Mouse (Mus musculus) spleen, adult 2 months (tissue): ENCODE measurements around the gene Klhdc8a. TPM values are rescaled to one million over a fixed set of nuclear protein-coding genes. Genes with fewer than 3 reads are reported as not detected.

ENCODE experiments used
- DNase-seq, 2 experiments: peaks; one replicate each; pipeline versions ENCODE4 v3.0.0 to v3.0.0-alpha.2; 2012 to 2021; ENCODE audit warnings: low spot score in 2 of 2, low read depth in 1 of 2
- H3K27ac ChIP-seq: fragments of 200-500 bp; 2 replicates; pipeline ENCODE4 v1.5.1; 2012; ENCODE audit warnings: low read length, inconsistent platforms; ENCODE audit not compliant: insufficient read depth
- H3K27me3 ChIP-seq: fragments of 200-500 bp; 2 replicates; pipeline ENCODE4 v1.6.1; 2012; ENCODE audit warnings: mild to moderate bottlenecking, moderate library complexity, low read length, inconsistent platforms; ENCODE audit not compliant: control insufficient read depth, insufficient read depth
- H3K36me3 ChIP-seq: fragments of 200-500 bp; 2 replicates; pipeline ENCODE4 v1.6.1; 2012; ENCODE audit warnings: mild to moderate bottlenecking, low read length, inconsistent platforms; ENCODE audit not compliant: control insufficient read depth, insufficient read depth
- H3K4me1 ChIP-seq: fragments of 200-500 bp; 2 replicates; pipeline ENCODE4 v1.6.1; 2011; ENCODE audit warnings: inconsistent platforms; ENCODE audit not compliant: control insufficient read depth, insufficient read depth, insufficient read length
- H3K4me3 ChIP-seq: fragments of 200-500 bp; 2 replicates; pipeline ENCODE4 v1.5.1; 2011; ENCODE audit warnings: mild to moderate bottlenecking, inconsistent platforms; ENCODE audit not compliant: insufficient read depth, insufficient read length; ENCODE audit errors: extremely low read depth
- CTCF ChIP-seq: fragments of 200-500 bp; IDR thresholded peaks from 2 replicates; pipeline ENCODE4 v1.5.1; 2011; ENCODE audit warnings: mild to moderate bottlenecking, inconsistent platforms; ENCODE audit not compliant: insufficient read depth, insufficient read length, insufficient replicate concordance; ENCODE audit errors: extremely low read depth
- POLR2A ChIP-seq: fragments of 200-500 bp; IDR thresholded peaks from 2 replicates; pipeline ENCODE4 v1.6.1; 2011; ENCODE audit warnings: low read depth, low read length, inconsistent platforms
- WGBS: fragments of 180-500 bp; shearing (Covaris S2); methylation state at CpG from one replicate; pipeline ENCODE4 v1.1.7; 2018; 5-methylcytosine and 5-hydroxymethylcytosine counted together
- polyA plus RNA-seq: library from polyadenylated mRNA; depleted of rRNA; stranded (reverse); fragments of >200 nt; gene quantifications from 2 replicates; pipeline ENCODE4 v1.2.3, GENCODE M21; 2012; rRNA removed

The Klhdc8a gene
- 0.59 and 0.68 TPM in 2 replicates for polyA plus RNA-seq

DNA sequence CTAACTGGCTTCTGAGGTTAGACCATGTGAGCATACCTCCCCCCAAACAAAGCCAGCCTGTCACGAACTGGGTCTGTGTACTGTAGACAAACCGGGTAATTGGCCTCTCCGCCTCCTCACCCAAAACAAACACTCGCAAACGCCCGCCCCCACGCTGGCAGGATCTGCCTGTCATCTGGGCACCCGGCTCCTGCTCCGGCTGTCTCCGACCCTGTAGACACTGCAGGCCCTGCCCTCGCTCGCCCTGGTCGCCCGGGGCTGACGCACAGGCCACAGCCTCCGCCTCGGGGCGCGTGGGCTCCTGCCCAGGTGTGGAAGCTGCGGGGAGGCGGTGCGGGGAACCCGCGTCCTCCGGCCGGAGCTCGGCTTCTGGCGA is at the start of gene Klhdc8a:
Gene Klhdc8a, plus strand, starts transcription at position 202 of the 376 bp plus-strand sequence.
- Histone ChIP-seq H3K4me3 (peak within 1 kb of the TSS; percentile 34), H3K4me1 (peaks cover 6% of the 10 kb centered on the region; the same call in 1 of the 2 replicates), H3K36me3 (no peaks in the 10 kb centered on the region), H3K27ac (no peak within 1 kb of the TSS), H3K27me3 (peaks cover 12% of the 10 kb centered on the region)
- no peak for DNase-seq
- TF ChIP-seq CTCF = no peak
- no peak for TF ChIP-seq POLR2A
- 4% methylated on average over 28 of the region's 28 CpGs for WGBS

DNA sequence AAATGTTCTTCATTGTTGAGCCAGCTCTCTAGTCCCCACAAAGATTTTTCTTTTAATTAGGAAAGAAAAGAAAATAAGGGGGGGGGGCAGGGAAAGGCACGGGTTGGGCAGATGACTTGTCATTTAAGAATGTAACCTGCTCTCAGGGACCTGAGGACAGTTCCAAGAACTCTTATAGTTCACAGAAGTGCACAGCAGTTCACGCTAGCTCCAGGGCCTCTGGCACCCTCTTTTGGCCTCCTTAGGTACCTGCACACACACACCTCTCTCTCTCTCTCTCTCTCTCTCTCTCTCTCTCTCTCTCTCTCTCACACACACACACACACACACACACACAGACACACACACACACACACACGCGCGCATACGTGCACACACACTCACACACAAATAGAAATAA is 44.0 kb upstream of the Klhdc8a start:
- H3K36me3 ChIP-seq = no peaks in the 10 kb centered on the region
- no peak overlapping the region for H3K4me3 ChIP-seq
- DNase-seq = no peak
- TF ChIP-seq POLR2A = no peak
- TF ChIP-seq CTCF = no peak
- H3K27me3 ChIP-seq = no peaks in the 10 kb centered on the region
- WGBS = 79% methylated on average over 6 of the region's 6 CpGs
- H3K4me1 ChIP-seq = no peaks in the 10 kb centered on the region
- no peak overlapping the region for H3K27ac ChIP-seq

DNA sequence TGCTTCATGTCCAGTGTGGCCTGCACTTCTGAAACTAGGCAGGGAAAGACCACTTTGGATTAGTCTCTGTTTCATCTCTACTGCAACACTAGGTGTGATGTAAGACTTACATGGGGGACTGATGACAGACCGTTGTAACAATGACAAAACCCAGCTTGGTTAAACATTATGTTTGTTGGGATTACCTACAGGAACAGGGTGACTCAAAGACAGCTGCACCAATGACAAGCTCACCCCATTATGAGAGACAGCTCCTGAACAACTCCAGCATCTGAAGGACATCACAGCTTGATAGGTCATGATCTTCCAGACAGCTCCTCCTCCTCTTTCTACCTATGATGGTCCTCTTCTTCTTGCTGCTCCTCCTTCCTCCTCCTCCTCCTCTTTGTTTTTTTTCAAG is 38.1 kb upstream of the Klhdc8a start:
- TF ChIP-seq CTCF (no peak), POLR2A (no peak)
- no peak for DNase-seq
- WGBS = 97% methylated on average over 1 of the region's 1 CpGs

DNA sequence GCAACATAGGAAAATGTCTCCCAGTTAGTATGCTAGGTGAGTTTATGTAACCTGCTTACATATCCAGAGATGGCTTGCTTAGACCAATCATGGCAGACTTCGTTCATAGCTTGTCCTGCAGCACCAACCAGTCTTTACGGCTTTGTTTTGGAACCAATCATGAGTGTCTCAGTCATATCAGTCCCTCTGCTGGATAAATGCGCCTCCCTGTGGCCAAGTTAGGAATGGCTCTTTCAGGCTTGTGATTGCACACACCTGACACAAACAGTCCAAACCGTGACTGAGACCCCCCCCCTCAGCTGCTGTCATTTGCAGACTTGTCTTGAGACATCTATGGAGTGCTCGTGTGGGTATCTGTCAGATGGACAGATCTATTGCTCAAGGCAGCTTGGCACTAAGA is 37.4 kb upstream of the Klhdc8a start:
- peak in 1 of 2 experiments; percentile 7 for DNase-seq
- H3K27me3 ChIP-seq = no peaks in the 10 kb centered on the region
- no peak overlapping the region for H3K27ac ChIP-seq
- no peaks in the 10 kb centered on the region for H3K4me1 ChIP-seq
- no peaks in the 10 kb centered on the region for H3K36me3 ChIP-seq
- TF ChIP-seq POLR2A (no peak), CTCF (peak; percentile 15; the same call in 1 of the 2 replicates)
- 70% methylated on average over 5 of the region's 5 CpGs for whole genome bisulfite sequencing
- no peak overlapping the region for H3K4me3 ChIP-seq

More for the DNA sequence above, 38.1 kb upstream of the Klhdc8a start:
- H3K4me3 ChIP-seq = no peak overlapping the region
- H3K27ac ChIP-seq = no peak overlapping the region
- H3K36me3 ChIP-seq = no peaks in the 10 kb centered on the region
- no peaks in the 10 kb centered on the region for H3K4me1 ChIP-seq
- no peaks in the 10 kb centered on the region for H3K27me3 ChIP-seq

DNA sequence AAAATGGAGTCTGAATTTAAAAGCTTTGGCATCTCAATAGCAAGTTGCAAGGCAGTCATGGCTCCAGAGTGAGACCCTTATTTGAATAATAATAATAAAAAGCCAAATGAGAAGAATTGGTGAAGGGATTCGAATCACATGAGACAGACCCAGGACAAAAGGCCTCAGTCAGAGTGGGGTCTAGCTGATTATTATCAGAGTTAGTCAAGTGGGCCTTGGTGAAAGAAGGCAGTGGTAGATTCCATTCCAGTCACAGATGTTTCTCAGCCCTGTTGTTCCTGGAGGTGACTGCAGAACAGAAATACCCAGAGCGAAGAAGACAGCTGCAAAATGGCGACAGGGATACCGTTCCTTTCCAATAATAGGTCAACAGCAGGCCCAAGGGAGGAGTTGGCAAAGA is 34.8 kb upstream of the Klhdc8a start:
- H3K4me1 ChIP-seq = no peaks in the 10 kb centered on the region
- no peak for DNase-seq
- no peak overlapping the region for H3K4me3 ChIP-seq
- TF ChIP-seq POLR2A = no peak
- no peak for TF ChIP-seq CTCF
- 94% methylated on average over 4 of the region's 4 CpGs for WGBS
- no peaks in the 10 kb centered on the region for H3K36me3 ChIP-seq
- no peak overlapping the region for H3K27ac ChIP-seq
- no peaks in the 10 kb centered on the region for H3K27me3 ChIP-seq

DNA sequence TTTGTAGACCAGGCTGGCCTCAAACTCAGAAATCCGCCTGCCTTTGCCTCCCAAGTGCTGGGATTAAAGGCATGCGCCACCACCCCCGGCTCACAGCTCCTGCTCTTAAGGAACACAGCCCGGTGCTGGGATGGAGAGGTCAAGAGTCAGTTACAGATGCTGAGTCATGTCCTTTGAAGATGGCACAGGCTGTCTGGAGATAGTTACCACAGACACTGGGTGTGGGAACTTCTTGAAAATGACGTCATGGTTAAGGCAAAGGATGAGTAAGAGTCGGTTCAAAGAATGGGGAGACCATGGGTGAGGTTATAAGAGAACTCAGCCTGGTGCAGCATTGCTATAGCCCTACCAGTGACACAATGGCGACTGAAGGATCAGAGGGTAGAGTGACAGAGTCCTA is 33.8 kb upstream of the Klhdc8a start:
- DNase-seq = no peak
- TF ChIP-seq CTCF = no peak
- no peak for TF ChIP-seq POLR2A

DNA sequence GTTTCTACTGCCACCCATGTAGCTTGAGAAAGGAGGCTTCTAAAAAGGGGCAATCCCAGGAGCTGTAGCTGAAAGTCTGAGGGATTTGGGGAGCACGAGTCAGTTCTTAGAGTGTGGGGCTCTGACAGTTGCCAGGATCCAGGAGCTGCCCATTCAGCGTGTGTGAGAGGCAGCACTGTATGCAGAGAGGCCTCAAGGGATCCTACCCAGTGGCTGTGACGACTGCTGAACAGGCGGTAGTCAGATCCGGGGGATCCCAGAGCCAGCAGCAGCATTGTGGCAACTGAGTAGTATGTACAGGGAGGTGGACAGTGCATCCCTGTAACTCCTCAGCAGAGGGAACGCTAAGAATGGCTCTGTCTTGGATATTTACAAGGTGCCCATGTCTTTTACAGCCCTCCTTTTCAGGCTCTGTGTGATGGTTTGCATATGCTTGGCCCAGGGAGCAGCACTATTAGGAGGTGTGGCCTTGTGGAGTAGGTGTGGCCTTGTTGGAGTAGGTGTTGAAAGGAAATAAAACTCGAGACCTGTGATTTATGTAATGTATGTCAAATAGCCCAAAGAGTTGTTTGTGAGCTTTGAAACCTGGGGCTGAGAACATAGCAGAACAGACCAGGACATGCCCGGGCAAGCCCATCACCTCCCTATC is 33.1 kb upstream of the Klhdc8a start:
- peak in 1 of 2 experiments; percentile 32 for DNase-seq
- Histone ChIP-seq H3K27ac (no peak overlapping the region), H3K4me3 (no peak overlapping the region), H3K36me3 (no peaks in the 10 kb centered on the region), H3K27me3 (no peaks in the 10 kb centered on the region), H3K4me1 (no peaks in the 10 kb centered on the region)
- WGBS = 77% methylated on average over 8 of the region's 8 CpGs
- TF ChIP-seq CTCF (no peak), POLR2A (no peak)

More for the DNA sequence above, 33.8 kb upstream of the Klhdc8a start:
- H3K27me3 ChIP-seq = no peaks in the 10 kb centered on the region
- H3K4me1 ChIP-seq = no peaks in the 10 kb centered on the region
- 65% methylated on average over 7 of the region's 7 CpGs for WGBS
- no peak overlapping the region for H3K4me3 ChIP-seq
- no peak overlapping the region for H3K27ac ChIP-seq
- H3K36me3 ChIP-seq = no peaks in the 10 kb centered on the region
